Mouse (Mus musculus): ENCODE results near the gene Zcchc4.

The Zcchc4 gene

DNA sequence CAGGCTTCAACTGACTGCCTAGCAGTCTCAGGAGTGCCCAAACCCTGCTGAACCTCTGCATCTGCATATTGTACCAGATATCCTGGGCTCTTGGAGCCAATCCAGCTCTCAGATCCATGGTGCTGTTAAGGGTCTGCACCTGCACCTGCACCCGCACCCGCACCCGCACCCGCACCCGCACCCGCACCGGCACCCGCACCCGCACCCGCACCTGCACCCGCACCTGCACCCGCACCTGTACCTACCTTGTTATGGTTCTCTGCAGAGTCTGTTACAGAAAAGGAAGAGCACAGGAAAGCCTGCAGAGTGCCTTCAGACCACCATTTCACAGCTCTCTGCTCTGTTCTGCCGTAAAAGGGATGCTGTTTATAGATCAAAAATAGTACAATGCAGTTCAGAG lies 96.8 kb downstream of the Zcchc4 start:
- DNase-seq (ENCODE audit: low spot score) = no peak

Measured in urinary bladder, postnatal 14 days (tissue).